Mouse (Mus musculus): Measurements from ENCODE around the gene Coa3. TPM values are rescaled to one million over a fixed set of nuclear protein-coding genes. Genes with fewer than 3 reads are reported as not detected.

The Coa3 gene
- total and polyA plus RNA-seq, 3 experiments: 117 to 285 (median 177) TPM

- H3K36me3 ChIP-seq (replicated peaks in 1 of 2; ENCODE audit: control insufficient read depth in 1 of 2, insufficient read depth in 1 of 2, low read length in 1 of 2): no peaks in the 10 kb centered on the region
- TF ChIP-seq KAT2A (IDR thresholded peaks at IDR 0.05; ENCODE audit: insufficient replicate concordance, low read length) (no peak), UBTF (IDR thresholded peaks at IDR 0.05; ENCODE audit: low read depth, low read length) (no peak), ETS1 (conservative IDR thresholded peaks at IDR 0.05; ENCODE audit: low read depth, low read length) (no peak), ZKSCAN1 (IDR thresholded peaks at IDR 0.05; ENCODE audit: borderline replicate concordance, low read depth, low read length) (no peak), SIN3A (IDR thresholded peaks at IDR 0.05; ENCODE audit: low read length) (no peak), RCOR1 (conservative IDR thresholded peaks at IDR 0.05; ENCODE audit: low read depth, low read length) (no peak), E2F4 (IDR thresholded peaks at IDR 0.05; ENCODE audit: insufficient replicate concordance, low read depth, low read length) (no peak), MEF2A (IDR thresholded peaks at IDR 0.05; ENCODE audit: borderline replicate concordance, low read depth, low read length) (no peak), NRF1 (IDR thresholded peaks at IDR 0.05; ENCODE audit: low read depth, low read length) (no peak), CHD2 (IDR thresholded peaks at IDR 0.05; ENCODE audit: low read length) (no peak), IRF4 (IDR thresholded peaks at IDR 0.05; ENCODE audit: low read depth, low read length) (no peak), MXI1 (IDR thresholded peaks at IDR 0.05; ENCODE audit: low read depth, low read length) (no peak), ZC3H11A (IDR thresholded peaks at IDR 0.05; ENCODE audit: low read depth, low read length) (no peak), PAX5 (IDR thresholded peaks at IDR 0.05; ENCODE audit: low read length) (no peak), JUND (conservative IDR thresholded peaks at IDR 0.05; ENCODE audit: low read depth, low read length) (no peak)
- H3K4me3 ChIP-seq (replicated peaks in 1 of 3; ENCODE audit: low read depth in 2 of 3, low read length in 2 of 3, poor library complexity in 1 of 3): no peak overlapping the region
- H3K79me2 ChIP-seq (replicated peaks; ENCODE audit: control insufficient read depth, extremely low read depth, insufficient read depth, poor library complexity, severe bottlenecking): peaks cover 11% of the 10 kb centered on the region
- H3K9ac ChIP-seq (ENCODE audit: insufficient read depth, low read depth): no peak overlapping the region
- peaks cover 0 to 7% of the 10 kb centered on the region in 2 experiments; a peak in 1 of 4 replicates for H3K4me1 ChIP-seq (ENCODE audit: control insufficient read depth in 1 of 2, insufficient read depth in 2 of 2)
- H3K27ac ChIP-seq (ENCODE audit: insufficient read depth, low read depth): no peak overlapping the region
- peaks cover 5% of the 10 kb centered on the region for H3K27me3 ChIP-seq (replicated peaks)
- dilution Hi-C loops (cut with MboI; ENCODE audit: extremely low pct_ligation_motif_present, extremely low pct_unique_long_range_greater_than_20kb, low sequenced_read_pairs) (no loop called here), in situ Hi-C loops (cut with MboI; ENCODE audit: low pct_ligation_motif_present, low pct_unique_long_range_greater_than_20kb, low sequenced_read_pairs) (no loop called here)
- H3K9me3 ChIP-seq (replicated peaks; ENCODE audit: low read length): peaks cover 4% of the 10 kb centered on the region
- no peak overlapping the region for H3K4me2 ChIP-seq (ENCODE audit: insufficient read depth, low read depth, poor library complexity, severe bottlenecking)
- no peak for DNase-seq (ENCODE audit: extremely low read depth)
These were observed 33.2 kb upstream of the Coa3 start for GRCm38 (mm10) chr11:101312150-101312549.

GRCm38 (mm10) chr11:101311083-101311482 lies 32.2 kb upstream of the Coa3 start:
- no peak overlapping the region for H3K27ac ChIP-seq (ENCODE audit: insufficient read depth, low read depth)
- no peak overlapping the region for H3K4me3 ChIP-seq (replicated peaks in 1 of 3; ENCODE audit: low read depth in 2 of 3, low read length in 2 of 3, poor library complexity in 1 of 3)
- no peak for TF ChIP-seq NRF1 (IDR thresholded peaks at IDR 0.05; ENCODE audit: low read depth, low read length)
- TF ChIP-seq BHLHE40 (IDR thresholded peaks at IDR 0.05; ENCODE audit: low read depth, low read length): no peak
- TF ChIP-seq SMC3 (IDR thresholded peaks at IDR 0.05; ENCODE audit: low read depth, low read length): no peak
- TF ChIP-seq SIN3A (IDR thresholded peaks at IDR 0.05; ENCODE audit: low read length): no peak
- no peak for TF ChIP-seq MEF2A (IDR thresholded peaks at IDR 0.05; ENCODE audit: borderline replicate concordance, low read depth, low read length)
- no peak for TF ChIP-seq CHD1 (IDR thresholded peaks at IDR 0.05; ENCODE audit: low read depth, low read length)
- TF ChIP-seq ZNF384 (IDR thresholded peaks at IDR 0.05; ENCODE audit: low read depth, low read length): no peak
- no peak for TF ChIP-seq PAX5 (IDR thresholded peaks at IDR 0.05; ENCODE audit: low read length)
- TF ChIP-seq KAT2A (IDR thresholded peaks at IDR 0.05; ENCODE audit: insufficient replicate concordance, low read length): no peak
- no peak for TF ChIP-seq RAD21 (IDR thresholded peaks at IDR 0.05; ENCODE audit: low read depth, low read length)
- TF ChIP-seq ELF1 (IDR thresholded peaks at IDR 0.05; ENCODE audit: low read depth, low read length): no peak
- TF ChIP-seq E2F4 (IDR thresholded peaks at IDR 0.05; ENCODE audit: insufficient replicate concordance, low read depth, low read length): no peak
- no peak for TF ChIP-seq ZC3H11A (IDR thresholded peaks at IDR 0.05; ENCODE audit: low read depth, low read length)
- TF ChIP-seq USF2 (conservative IDR thresholded peaks at IDR 0.05; ENCODE audit: low read depth, low read length): no peak
- no peak for TF ChIP-seq POLR2A (IDR thresholded peaks at IDR 0.05; ENCODE audit: low read depth, low read length)
- no peak for TF ChIP-seq ZMIZ1 (IDR thresholded peaks at IDR 0.05; ENCODE audit: low read depth, low read length)
- no peak for TF ChIP-seq ZKSCAN1 (IDR thresholded peaks at IDR 0.05; ENCODE audit: borderline replicate concordance, low read depth, low read length)
- dilution Hi-C loops (cut with MboI; ENCODE audit: extremely low pct_ligation_motif_present, extremely low pct_unique_long_range_greater_than_20kb, low sequenced_read_pairs): no loop called here
- H3K4me2 ChIP-seq (ENCODE audit: insufficient read depth, low read depth, poor library complexity, severe bottlenecking): no peak overlapping the region
- H3K4me1 ChIP-seq (ENCODE audit: control insufficient read depth in 1 of 2, insufficient read depth in 2 of 2): 0 out of 4 replicates have a peak, but pooled peaks cover 0 to 7% of the 10 kb centered on the region in 2 experiments
- H3K9ac ChIP-seq (ENCODE audit: insufficient read depth, low read depth): no peak overlapping the region
- no peak for DNase-seq (ENCODE audit: extremely low read depth)
- H3K79me2 ChIP-seq (replicated peaks; ENCODE audit: control insufficient read depth, extremely low read depth, insufficient read depth, poor library complexity, severe bottlenecking): peaks cover under 1% of the 10 kb centered on the region; the same call in 1 of the 2 replicates
- no peaks in the 10 kb centered on the region for H3K36me3 ChIP-seq (replicated peaks in 1 of 2; ENCODE audit: control insufficient read depth in 1 of 2, insufficient read depth in 1 of 2, low read length in 1 of 2)
- H3K27me3 ChIP-seq (replicated peaks): peaks cover 5% of the 10 kb centered on the region
- peaks cover 4% of the 10 kb centered on the region for H3K9me3 ChIP-seq (replicated peaks; ENCODE audit: low read length)
- in situ Hi-C loops (cut with MboI; ENCODE audit: low pct_ligation_motif_present, low pct_unique_long_range_greater_than_20kb, low sequenced_read_pairs): no loop called here
